Mouse (Mus musculus) left cerebral cortex, adult 11 months (tissue): Measurements from ENCODE around the gene Gnat1.

Experiments
- DNase-seq: peaks from one replicate; pipeline ENCODE4 v3.0.0; 2022; ENCODE audit warnings: low spot score

Gnat1 gene

DNA sequence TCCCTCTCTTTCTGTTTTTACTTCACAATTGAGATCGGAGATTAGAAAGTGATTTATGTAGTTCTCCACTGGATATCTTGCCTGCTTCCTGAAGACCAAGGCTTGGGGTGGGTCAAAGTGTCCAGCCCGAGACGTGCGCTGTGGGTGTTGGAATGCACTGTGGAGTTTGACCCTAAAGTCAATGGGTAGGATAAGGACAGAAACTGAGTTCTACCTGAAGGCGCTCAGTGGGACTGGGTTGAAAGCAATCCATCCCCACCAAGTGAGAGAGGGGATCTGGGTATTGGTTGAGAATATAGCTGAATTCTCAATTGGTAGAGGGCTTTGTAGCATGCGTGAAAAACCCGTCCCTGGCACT lies 34.4 kb downstream of the Gnat1 start:
- no peak for DNase-seq

DNA sequence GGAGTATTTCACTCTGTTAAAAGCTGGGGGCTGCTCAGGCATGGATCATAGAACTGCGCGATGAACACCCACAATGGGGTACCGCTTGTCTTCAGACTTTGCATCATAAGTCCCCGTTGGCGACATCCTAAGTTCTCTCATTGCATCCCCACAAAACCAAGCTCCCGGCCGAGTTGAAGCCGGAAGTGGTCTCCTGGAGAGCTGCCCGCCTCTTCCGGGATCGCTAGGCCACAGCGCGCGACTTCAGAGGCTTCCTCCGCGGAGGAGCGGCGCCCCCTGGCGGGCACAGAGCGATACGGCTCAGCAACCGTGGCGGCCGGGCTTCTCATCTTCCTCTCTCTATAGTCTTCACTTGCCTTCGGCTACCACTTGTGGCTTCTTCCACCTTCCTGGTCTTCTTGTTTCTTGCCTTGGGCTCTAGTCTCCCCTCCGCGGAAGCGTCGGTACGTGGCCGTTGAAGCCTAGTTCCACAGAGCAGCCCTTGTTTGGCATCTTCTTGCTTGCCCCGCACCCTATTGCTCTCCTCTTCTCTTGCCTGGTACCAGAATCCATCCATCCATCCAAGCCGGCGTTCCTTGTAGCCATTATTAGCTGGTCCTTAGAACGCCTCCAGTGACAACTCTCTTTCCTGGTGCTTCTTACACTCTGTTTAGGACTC lies 34.9 kb downstream of the Gnat1 start:
- DNase-seq = peak; percentile 84

GRCm38 (mm10) chr9:107643544-107644214 lies 35.8 kb downstream of the Gnat1 start:
- DNase-seq = no peak

- no peak for DNase-seq
Measured at GRCm38 (mm10) chr9:107641666-107642065, 37.8 kb downstream of the Gnat1 start.

DNA sequence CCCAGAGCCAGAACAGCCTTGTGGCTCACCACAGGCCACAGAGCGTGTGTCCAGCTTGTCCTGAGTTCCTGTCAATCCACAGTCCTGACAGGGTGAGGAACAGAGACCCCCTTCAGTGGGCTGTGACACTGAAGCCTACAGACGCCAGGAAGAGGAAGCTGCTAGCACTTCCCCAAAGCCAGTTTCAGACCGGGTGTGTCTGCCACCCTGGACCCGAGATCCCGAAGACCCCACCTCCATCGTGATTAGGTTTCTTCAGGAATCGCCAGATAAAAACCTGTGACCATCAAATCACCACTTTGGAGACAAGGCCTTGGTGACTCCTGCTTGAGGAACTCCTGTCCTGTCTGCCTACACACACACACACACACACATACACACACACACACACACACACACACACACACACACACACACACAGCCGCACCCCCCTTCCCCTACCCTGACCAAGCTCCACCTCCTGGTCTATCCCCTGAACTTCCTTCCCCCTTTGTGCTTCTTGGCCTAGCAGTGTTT lies 39.2 kb downstream of the Gnat1 start:
- no peak for DNase-seq

GRCm38 (mm10) chr9:107637070-107637469 lies 42.4 kb downstream of the Gnat1 start:
- no peak for DNase-seq

GRCm38 (mm10) chr9:107635279-107636028 lies 44.1 kb downstream of the Gnat1 start, which contains the start of gene Gnai2:
Gnai2 (minus strand) TSS chr9:107635367.
- peak; percentile 92 for DNase-seq

DNA sequence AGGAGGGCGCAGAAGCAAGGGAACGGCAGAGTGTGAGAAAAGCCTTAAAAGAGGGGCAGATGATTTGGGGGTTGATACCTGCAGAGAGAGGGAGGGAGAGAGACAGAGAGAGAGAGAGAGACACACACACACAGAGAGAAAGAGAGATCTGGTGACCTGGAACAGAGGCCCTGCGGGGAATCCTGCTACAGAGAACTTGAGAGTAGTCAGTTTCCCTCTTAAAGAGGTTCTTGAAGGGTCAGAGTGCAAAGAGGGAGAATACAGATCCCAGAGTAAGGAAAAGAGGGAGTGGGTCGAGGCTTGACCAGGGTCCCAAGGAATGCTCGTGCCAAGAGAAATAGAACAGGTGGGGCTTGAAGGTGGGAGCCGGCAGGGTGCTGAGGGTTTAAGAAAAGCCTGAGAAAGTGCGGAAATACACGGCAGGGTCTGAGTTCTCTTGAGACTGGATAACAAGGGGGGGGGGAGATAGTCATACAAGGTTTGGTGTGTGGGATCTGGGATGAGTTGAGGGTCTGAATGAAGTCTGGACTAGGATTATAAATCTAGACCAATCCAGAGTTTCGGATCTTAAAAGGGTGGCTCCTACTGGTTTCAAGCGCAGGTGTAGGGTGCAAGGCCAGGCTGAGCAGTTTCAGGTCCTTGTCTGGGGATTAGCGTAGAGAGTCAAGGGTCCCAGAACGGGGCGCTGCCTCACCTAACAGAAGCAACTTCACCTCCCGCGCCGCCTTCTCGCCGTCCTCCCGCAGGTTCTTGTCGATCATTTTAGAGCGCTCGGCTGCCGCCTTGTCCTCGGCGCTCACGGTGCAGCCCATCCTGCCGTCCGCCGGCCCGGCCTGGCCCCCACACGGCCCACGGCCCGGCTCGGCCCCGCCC lies 44.9 kb downstream of the Gnat1 start:
- DNase-seq = no peak

DNA sequence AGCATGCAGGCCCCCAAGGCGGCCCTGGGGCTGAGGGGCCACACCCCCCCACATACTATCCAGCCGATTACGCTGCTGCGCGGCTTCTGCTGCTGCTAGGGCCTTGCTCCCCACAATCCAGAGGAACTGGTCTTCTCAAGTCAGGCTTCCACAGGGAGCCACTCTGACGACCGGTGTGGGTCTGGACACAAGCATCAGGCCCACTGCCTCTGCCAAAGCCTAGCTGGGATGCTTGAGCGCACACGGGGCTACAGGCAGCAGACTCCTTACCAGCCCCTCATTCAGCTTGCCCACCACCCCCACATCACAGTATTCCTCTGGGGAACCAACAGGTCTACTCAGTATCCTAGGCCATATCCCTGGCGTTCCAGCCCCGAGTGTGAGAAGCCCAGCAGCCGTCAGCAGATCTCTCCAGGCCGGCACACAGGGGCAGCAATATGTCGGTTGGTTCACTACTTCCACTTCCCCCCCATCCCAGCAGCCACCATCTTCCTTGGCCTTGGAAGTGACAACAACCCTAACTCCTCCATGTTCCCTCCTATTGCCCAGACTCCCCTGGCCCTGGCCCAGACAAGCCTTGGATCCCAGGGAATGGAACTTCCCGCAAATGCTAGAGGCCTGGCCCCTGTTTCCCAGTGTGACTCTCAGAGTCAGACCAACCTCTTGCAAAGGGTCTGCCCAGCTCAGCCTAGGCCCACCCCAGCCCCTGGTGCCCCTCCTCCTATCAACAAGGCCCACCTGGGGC lies 45.7 kb downstream of the Gnat1 start:
- no peak for DNase-seq

DNA sequence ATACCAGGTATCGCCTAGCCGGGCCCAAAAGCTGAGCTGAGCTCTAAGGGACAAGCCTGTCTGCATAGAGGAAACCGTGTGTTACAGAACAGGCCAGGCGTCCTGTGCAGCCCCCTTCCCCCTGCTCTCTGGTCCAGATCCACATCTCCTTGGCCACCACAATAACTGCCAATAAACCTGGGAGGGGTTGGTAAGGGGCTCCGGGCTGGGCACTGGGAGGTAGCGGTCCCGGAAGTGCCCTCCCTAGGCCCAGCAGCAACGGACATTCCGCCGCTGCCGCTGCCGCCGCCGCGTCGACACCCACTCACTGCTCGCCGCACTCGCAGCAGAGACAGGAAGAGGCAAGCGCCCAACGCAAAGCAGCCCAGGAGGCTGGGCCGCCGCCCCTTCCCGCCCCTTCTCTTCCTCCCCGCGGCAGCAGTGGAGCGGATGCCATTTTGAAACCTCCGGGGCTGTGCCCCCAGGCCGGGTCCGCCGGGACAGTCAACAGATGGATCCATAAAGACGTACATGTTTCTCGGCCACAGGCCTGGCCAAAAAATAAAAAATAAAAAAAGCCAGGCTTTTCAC lies 46.3 kb downstream of the Gnat1 start:
- peak; percentile 76 for DNase-seq

GRCm38 (mm10) chr9:107632478-107632877 lies 47.0 kb downstream of the Gnat1 start:
- DNase-seq = no peak

DNA sequence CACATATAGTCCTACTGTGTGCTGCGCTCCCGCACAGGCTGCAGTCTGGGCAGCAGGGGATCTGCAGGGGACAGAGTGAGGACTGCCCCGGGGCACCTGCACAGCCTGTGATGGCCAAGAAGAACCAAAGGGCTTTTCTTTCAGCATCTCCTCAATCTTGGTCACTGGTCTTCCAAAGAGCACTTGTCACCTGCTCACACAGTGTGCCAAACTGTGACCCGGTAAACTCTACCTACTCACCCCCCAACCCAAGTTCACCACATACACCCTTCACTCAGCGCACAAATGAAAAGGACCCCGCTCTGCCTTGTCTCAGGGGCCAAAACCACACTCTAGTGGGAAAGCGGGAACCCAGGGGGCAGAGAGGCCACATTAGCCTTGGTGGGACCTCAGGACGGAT lies 47.7 kb downstream of the Gnat1 start:
- DNase-seq = no peak

GRCm38 (mm10) chr9:107631311-107631826 lies 48.1 kb downstream of the Gnat1 start:
- no peak for DNase-seq

GRCm38 (mm10) chr9:107630576-107630975 lies 48.9 kb downstream of the Gnat1 start:
- DNase-seq = no peak

- DNase-seq = no peak
Measured at GRCm38 (mm10) chr9:107629901-107630425, 49.5 kb downstream of the Gnat1 start.

GRCm38 (mm10) chr9:107629411-107629730 lies 50.1 kb downstream of the Gnat1 start:
- DNase-seq = no peak

DNA sequence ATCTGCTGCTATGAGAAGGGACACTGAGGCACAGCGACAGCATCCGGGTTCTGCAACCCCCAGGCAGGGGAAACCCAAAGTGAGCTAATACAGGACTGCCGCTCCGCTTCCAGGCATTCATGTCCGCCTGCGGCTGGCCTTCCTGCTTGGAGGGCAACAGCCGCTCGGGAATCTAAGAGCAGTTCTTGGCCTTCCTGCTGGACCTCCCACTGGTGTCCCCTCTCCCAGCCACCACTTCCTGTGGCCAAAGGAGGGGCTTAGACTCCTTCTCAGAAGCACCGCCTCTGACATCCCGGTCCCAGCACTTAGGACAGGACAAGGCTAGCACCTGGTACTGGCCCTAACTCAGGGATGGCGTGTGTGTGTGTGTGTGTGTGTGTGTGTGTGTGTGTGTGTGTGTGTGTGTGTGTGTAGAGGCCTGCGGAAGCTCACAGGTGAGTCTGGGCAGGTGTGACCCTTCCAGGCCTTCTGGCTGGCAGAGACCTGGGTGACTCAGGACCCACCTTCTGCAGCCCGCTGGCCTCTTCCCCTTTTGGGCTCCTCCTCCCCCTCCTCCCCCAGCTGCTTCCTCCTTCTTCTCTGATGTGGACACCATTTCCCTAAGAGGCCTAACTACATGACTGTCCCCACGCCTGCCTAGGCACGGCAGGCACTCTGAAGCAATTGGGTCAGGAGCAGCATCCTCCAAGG lies 50.6 kb downstream of the Gnat1 start:
- DNase-seq = no peak

DNA sequence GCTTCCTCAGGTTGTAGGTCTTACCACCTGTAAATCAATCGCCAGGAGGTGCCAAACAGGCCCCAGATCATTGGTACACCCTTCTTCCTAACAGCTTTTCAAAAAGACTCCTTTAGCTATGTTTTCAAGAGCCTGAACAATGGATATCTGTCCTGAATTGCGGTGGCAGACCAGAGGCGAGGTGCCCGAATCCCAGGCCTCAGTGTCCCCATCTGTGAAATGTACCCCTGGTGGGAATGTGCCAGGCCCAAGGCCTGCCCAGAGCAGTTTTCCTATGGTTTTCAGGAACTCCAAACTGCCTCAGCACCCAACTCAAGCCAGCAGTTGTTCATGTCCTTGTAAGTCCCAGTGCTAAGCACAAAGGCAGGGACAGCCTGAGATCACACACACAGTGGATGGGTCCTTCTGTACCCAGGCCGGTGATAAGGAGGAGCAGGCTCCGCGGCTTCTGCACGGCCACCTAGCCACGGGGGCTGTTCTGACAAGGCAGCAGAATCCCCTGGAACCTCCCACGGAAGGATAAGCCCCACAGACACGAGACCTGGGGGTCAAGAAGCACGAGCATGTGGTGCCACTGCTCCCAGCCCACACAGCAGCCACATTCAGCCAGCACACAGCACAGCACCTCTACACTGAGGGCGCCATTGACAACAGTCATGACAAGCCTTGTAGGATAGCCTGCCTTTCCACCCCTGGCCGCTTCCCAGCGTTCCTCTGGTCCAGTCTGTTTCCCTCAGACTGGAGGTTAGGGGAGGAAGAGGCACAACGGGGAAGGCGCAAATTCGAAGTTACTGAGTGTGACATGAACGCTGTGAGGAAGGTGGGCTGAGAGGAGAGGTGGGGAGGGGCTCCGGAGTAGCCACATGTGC lies 51.9 kb downstream of the Gnat1 start:
- DNase-seq = no peak

DNA sequence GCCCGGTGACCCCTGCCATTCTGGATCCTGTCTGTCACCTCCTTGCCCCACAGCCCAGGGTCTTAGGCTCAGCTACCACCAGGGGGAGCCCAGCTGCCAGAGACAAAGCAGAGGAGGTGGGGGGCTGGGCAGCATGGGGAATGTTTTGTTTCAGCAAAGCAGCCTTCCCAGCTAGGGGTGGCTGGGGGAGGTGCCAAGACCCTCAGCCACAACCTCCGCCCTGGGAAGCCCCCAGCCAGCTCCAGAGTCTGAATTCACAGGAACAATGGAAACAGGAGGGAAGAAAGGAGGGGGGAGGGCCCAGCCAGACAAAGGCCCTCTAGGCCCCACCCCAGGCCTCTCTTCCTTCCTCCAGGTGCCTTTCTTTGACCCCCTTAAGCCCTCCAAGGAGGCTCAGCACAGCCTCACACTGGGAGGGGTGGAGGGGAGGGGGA lies 52.7 kb downstream of the Gnat1 start:
- DNase-seq = peak; percentile 77
